Mouse (Mus musculus): Measurements from ENCODE around the gene Rgs13. TPM values are rescaled to one million over a fixed set of nuclear protein-coding genes. Genes with fewer than 3 reads are reported as not detected.
A peak's percentile ranks its signal among the peaks of the same experiment; 100 is the strongest.

The Rgs13 gene
- polyA plus RNA-seq, 1 experiment from 2014 or later, result not detected

DNA sequence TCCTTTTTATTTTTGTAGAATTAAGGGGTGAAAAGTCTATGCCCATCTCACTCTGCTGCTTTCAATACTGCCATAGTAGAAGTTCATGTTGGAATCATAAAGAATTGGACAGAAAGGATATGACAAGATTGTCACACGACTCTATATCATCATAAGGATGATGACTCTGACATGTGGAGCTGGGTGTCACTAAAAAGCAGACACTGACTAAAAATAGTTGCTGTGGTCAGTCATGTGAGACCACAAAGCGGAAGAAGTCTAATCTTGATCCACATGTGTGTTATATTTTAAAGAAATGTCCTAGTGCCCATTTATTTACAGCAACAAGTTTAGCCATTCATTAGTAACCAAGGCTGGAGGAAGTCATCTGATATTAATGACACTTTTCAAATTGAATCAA, 23.3 kb upstream of the Rgs13 start:
- Histone ChIP-seq H3K27ac (no peak overlapping the region), H3K4me1 (replicated peaks; ENCODE audit: insufficient read depth, low read length) (no peaks in the 10 kb centered on the region), H3K27me3 (ENCODE audit: insufficient read depth, low read length) (no peaks in the 10 kb centered on the region), H3K9ac (ENCODE audit: low read depth, low read length) (no peak overlapping the region), H3K36me3 (ENCODE audit: insufficient read depth, low read length) (no peaks in the 10 kb centered on the region), H3K4me2 (ENCODE audit: low read length) (no peak overlapping the region), H3K4me3 (replicated peaks; ENCODE audit: low read depth, low read length) (no peak overlapping the region), H3K9me3 (replicated peaks; ENCODE audit: low read length) (no peaks in the 10 kb centered on the region)
- DNase-seq (ENCODE audit: low spot score) (no peak), ATAC-seq (replicated peaks; ENCODE audit: low FRiP score, low read depth) (no peak)
- no peak for TF ChIP-seq CTCF (IDR thresholded peaks at IDR 0.05; ENCODE audit: low read depth)
- WGBS, result 67% methylated on average over 2 of the region's 2 CpGs

DNA sequence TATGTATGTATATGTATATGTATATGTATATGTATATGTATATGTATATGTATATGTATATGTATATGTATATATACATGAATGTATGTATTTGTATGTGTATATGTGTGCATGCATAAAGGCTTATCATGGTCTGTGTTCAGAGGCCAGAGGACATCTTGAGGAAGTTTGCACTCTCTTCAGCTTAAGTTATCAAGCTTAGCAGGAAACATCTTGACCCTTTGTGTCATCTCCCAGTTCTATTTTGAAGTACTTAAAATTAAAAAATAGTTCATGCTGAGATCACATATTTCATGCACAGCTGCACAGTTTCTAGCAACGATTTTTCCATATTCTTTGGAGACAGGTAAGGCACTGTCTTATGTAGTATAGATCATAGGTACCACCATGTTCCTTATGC, 22.4 kb upstream of the Rgs13 start:
- Histone ChIP-seq H3K36me3 (ENCODE audit: insufficient read depth, low read length) (no peaks in the 10 kb centered on the region), H3K4me3 (replicated peaks; ENCODE audit: low read depth, low read length) (no peak overlapping the region), H3K27me3 (ENCODE audit: insufficient read depth, low read length) (no peaks in the 10 kb centered on the region), H3K9ac (ENCODE audit: low read depth, low read length) (no peak overlapping the region), H3K27ac (no peak overlapping the region), H3K4me2 (ENCODE audit: low read length) (no peak overlapping the region), H3K9me3 (replicated peaks; ENCODE audit: low read length) (no peaks in the 10 kb centered on the region), H3K4me1 (replicated peaks; ENCODE audit: insufficient read depth, low read length) (no peaks in the 10 kb centered on the region)
- no peak for TF ChIP-seq CTCF (IDR thresholded peaks at IDR 0.05; ENCODE audit: low read depth)
- DNase-seq (ENCODE audit: low spot score), result no peak
- WGBS, result 78% methylated on average over 1 of the region's 1 CpGs
- ATAC-seq (replicated peaks; ENCODE audit: low FRiP score, low read depth), result no peak

DNA sequence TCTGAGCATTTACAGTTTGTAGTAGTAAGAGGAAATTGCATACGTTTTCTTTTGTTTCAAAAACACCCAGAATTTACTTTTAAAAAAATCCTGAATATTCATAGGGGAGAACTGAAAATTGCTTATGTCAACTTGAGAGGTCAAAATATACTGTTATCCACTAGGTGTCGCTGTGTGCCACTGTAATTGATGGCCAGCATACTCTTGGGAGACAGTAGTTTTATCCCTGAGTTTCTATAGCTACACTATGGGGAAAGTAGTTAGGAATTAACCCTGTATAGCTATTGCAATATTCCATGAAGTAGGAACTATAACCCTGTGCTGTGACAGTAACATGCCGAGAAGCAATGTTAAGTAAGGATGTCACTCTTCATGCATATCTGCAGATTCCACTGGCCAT, 20.5 kb upstream of the Rgs13 start:
- Histone ChIP-seq H3K4me1 (replicated peaks; ENCODE audit: insufficient read depth, low read length) (no peaks in the 10 kb centered on the region), H3K4me3 (replicated peaks; ENCODE audit: low read depth, low read length) (no peak overlapping the region), H3K4me2 (ENCODE audit: low read length) (no peak overlapping the region), H3K27ac (no peak overlapping the region), H3K27me3 (ENCODE audit: insufficient read depth, low read length) (no peaks in the 10 kb centered on the region), H3K9ac (ENCODE audit: low read depth, low read length) (no peak overlapping the region), H3K36me3 (ENCODE audit: insufficient read depth, low read length) (no peaks in the 10 kb centered on the region), H3K9me3 (replicated peaks; ENCODE audit: low read length) (no peaks in the 10 kb centered on the region)
- peak; percentile 66 for DNase-seq (ENCODE audit: low spot score)
- 26% methylated on average over 3 of the region's 3 CpGs for WGBS
- 0 out of 2 replicates have a peak, but pooled peaks have one; percentile 46 for ATAC-seq (replicated peaks; ENCODE audit: low FRiP score, low read depth)
- peak; percentile 81 for TF ChIP-seq CTCF (IDR thresholded peaks at IDR 0.05; ENCODE audit: low read depth)

DNA sequence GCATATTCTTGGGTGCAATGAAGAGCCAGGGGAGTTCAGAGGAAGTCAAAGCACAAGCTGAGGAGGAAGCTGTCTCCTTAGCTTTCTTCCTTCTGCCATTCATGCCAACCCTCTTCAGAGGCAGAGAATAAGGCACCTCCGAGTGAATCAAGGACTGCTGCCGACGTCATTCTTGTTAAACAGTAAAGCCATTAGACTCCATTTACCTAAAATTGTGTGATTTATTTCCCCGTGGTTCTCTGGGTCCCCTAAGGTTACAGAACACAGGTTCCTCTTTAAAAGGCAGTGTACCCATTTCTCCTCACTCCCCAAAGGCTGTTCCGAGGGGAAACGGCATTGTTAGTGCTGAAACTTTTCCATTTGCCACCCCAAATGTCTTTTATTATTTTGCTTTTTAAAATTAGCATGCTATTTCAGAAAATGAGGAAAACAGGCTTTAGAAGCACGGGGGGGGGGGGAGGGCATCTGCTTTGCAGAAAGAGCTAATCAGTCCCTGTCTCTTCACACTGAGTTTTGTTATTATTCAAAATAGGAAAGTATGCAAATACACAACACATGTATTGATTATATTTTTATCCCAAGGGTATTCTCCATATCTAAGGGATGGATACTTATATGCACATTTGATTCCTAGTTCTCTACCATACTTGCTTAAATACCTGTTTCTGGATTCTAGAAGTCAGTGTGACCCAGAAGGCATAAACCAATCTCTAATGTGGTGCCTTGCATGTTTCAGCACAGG, 9.7 kb upstream of the Rgs13 start:
- Histone ChIP-seq H3K27me3 (ENCODE audit: insufficient read depth, low read length) (no peaks in the 10 kb centered on the region), H3K9ac (ENCODE audit: low read depth, low read length) (no peak overlapping the region), H3K36me3 (ENCODE audit: insufficient read depth, low read length) (no peaks in the 10 kb centered on the region), H3K9me3 (replicated peaks; ENCODE audit: low read length) (no peaks in the 10 kb centered on the region), H3K4me2 (ENCODE audit: low read length) (no peak overlapping the region), H3K4me3 (replicated peaks; ENCODE audit: low read depth, low read length) (no peak overlapping the region), H3K4me1 (replicated peaks; ENCODE audit: insufficient read depth, low read length) (no peaks in the 10 kb centered on the region), H3K27ac (no peak overlapping the region)
- DNase-seq (ENCODE audit: low spot score), result no peak
- TF ChIP-seq CTCF (IDR thresholded peaks at IDR 0.05; ENCODE audit: low read depth), result no peak
- 53% methylated on average over 7 of the region's 7 CpGs for WGBS
- no peak for ATAC-seq (replicated peaks; ENCODE audit: low FRiP score, low read depth)

DNA sequence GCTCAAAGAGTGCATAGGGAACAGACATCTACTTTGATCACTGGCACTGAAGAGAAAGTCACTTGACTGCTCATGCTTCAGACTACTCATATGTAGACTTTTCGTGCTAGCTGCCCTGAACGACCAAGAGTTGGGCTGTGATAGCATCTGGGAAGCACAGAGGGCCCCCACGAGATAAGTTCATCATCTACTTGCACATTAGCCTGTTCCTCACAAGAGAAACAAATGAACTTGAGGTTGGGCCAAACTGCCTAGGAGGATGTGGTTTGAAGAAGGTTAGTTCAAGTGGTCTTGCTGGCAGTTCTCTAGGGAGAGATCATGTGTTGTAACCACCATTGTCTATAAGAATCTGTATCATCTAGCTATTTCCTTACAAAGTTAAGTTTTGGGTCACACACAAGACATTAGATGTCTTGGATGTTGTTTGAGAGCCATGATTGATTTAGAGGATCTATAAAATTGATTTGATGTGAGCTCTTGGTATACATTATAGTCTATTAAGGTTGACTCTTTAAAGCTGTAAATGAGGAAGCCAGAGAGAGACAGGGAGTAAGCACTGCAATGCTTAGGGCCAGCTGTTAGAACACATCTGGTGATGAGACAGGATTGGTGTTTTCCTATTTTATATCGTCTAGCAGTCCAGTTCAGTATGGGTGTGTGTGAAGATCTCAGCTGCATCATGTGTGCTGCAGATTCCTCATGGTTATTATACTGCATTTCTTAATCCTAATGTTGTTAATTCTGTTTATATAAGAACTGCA, 8.0 kb upstream of the Rgs13 start:
- TF ChIP-seq CTCF (IDR thresholded peaks at IDR 0.05; ENCODE audit: low read depth), result no peak
- Histone ChIP-seq H3K36me3 (ENCODE audit: insufficient read depth, low read length) (no peaks in the 10 kb centered on the region), H3K9ac (ENCODE audit: low read depth, low read length) (no peak overlapping the region), H3K9me3 (replicated peaks; ENCODE audit: low read length) (no peaks in the 10 kb centered on the region), H3K27ac (no peak overlapping the region), H3K27me3 (ENCODE audit: insufficient read depth, low read length) (no peaks in the 10 kb centered on the region), H3K4me3 (replicated peaks; ENCODE audit: low read depth, low read length) (no peak overlapping the region), H3K4me1 (replicated peaks; ENCODE audit: insufficient read depth, low read length) (no peaks in the 10 kb centered on the region), H3K4me2 (ENCODE audit: low read length) (no peak overlapping the region)
- no peak for ATAC-seq (replicated peaks; ENCODE audit: low FRiP score, low read depth)
- no peak for DNase-seq (ENCODE audit: low spot score)
- 61% methylated on average over 4 of the region's 4 CpGs for WGBS

DNA sequence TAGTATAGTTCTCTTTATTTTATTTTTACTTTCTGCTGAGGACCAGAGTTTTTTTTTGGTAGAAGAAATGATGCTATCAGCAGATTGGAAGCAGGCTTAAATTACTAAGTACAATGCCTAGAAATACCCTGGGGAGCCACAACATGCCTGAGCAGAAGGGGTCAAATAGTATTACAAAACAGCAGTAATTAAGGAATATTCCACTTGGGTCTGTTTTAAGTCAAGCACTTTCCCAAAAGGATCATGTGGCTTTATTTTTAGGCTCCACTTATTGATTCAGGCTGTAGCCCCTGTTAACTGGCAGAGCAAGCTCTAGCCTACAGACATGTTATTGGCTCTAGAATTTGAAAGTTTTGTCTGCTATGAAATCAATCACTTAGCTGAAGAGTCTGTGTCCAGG, 6.5 kb upstream of the Rgs13 start:
- DNase-seq (ENCODE audit: low spot score) (no peak), ATAC-seq (replicated peaks; ENCODE audit: low FRiP score, low read depth) (no peak)
- Histone ChIP-seq H3K4me3 (replicated peaks; ENCODE audit: low read depth, low read length) (no peak overlapping the region), H3K9me3 (replicated peaks; ENCODE audit: low read length) (no peaks in the 10 kb centered on the region), H3K27ac (no peak overlapping the region), H3K4me1 (replicated peaks; ENCODE audit: insufficient read depth, low read length) (no peaks in the 10 kb centered on the region), H3K9ac (ENCODE audit: low read depth, low read length) (no peak overlapping the region), H3K4me2 (ENCODE audit: low read length) (no peak overlapping the region), H3K36me3 (ENCODE audit: insufficient read depth, low read length) (no peaks in the 10 kb centered on the region), H3K27me3 (ENCODE audit: insufficient read depth, low read length) (no peaks in the 10 kb centered on the region)
- no peak for TF ChIP-seq CTCF (IDR thresholded peaks at IDR 0.05; ENCODE audit: low read depth)
